Comparison of ENCODE assay signal across 9 mouse cellular contexts in the genomic region with DNA sequence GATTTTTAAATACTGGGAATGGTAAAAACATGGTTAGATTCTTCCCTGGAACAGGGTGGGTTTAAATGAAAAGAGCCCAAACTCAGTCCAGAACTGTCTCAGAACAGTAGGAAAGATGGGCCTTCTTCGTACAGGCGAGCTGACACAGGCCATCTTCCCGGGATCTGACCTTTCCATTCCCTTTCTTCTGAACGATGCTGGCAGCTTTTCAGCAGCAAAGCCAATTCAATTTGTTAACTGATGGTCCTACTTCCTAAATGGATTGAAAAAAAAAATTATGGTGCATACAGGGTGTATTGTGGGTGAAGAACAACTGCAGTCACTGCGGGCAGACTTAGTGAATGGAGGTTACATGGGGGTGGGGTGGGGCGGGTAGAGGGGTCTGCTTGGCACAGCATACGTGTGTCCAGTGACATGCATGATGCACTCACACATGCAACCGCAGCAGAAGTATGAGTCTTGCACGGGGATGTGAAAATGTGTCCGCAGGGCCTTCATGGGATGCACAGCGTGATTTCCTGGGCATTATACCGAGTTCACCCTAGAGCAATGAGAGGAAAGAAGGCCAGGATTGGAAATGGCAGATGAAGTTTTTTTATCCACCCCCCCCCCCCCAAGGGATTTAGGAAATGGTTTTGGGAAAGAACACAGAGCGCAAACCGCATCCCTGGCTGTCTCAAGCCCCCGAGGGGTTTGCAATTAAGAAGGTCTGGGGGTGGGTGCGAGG. TPM values are rescaled to one million over a fixed set of nuclear protein-coding genes. Genes with fewer than 3 reads are reported as not detected.
DNase-seq lines count a peak whose midpoint lies in the region; ATAC-seq and TF ChIP-seq lines count a peak whose summit lies in the region.
"Had no signal": no experiment of that assay in that cellular context is flagged by ENCODE, and none has a peak within 500 bp of the region (broad histone marks: within the 10 kb centered on the region; RNA-seq: fewer than 3 reads in every experiment).

No protein-coding gene starts in this region.

- H3K27ac ChIP-seq in thymus, adult 2 months (ENCODE audit: control insufficient read depth, insufficient read depth, low read length) = no peak overlapping the region
- H3K27ac ChIP-seq in limb, embryonic 14.5 days (replicated peaks; ENCODE audit: low read depth, low read length) = peak overlapping the region; percentile 73
- H3K27ac ChIP-seq in stomach, postnatal 0 days (replicated peaks) = no peak overlapping the region

- H3K4me1 ChIP-seq in thymus, adult 2 months (replicated peaks; ENCODE audit: control insufficient read depth, insufficient read depth, low read length) = peaks cover 9% of the 10 kb centered on the region
- H3K4me1 ChIP-seq in limb, embryonic 14.5 days (ENCODE audit: control insufficient read depth, insufficient read depth, low read length) = peaks cover 4% of the 10 kb centered on the region; the same call in 1 of the 2 replicates
- H3K4me1 ChIP-seq in stomach, postnatal 0 days (replicated peaks; ENCODE audit: control insufficient read depth, insufficient read depth) = no peaks in the 10 kb centered on the region; the same call in 1 of the 2 replicates

- peak; percentile 69 for DNase-seq in cerebellum, adult 9-10 months
- no peak for DNase-seq in cerebellum, postnatal 4 days (ENCODE audit: low spot score in 2 of 2)
- DNase-seq in thymus, adult 2 months = no peak
- DNase-seq in thymus, postnatal 36 days = no peak
- DNase-seq in limb, embryonic 14.5 days (ENCODE audit: low spot score) = no peak
- DNase-seq in stomach, postnatal 0 days (ENCODE audit: low spot score) = no peak
- no peak for DNase-seq in testis, postnatal 10 days (ENCODE audit: low spot score)
- no peak for DNase-seq in layer of hippocampus, adult 18-20 months (ENCODE audit: low spot score in 2 of 2)

- peak; percentile 4; the same call in 1 of the 2 replicates for ATAC-seq in limb, embryonic 14.5 days (ENCODE audit: low FRiP score, low read depth)
- 0 out of 2 replicates have a peak, but pooled peaks have one; percentile 4 for ATAC-seq in stomach, postnatal 0 days (ENCODE audit: low FRiP score, low TSS enrichment)

- peak overlapping the region; percentile 71 for H3K4me3 ChIP-seq in thymus, adult 2 months (ENCODE audit: control insufficient read depth, insufficient read depth, low read length)
- H3K4me3 ChIP-seq in limb, embryonic 14.5 days (replicated peaks; ENCODE audit: low read length) = peak overlapping the region; percentile 61
- H3K4me3 ChIP-seq in stomach, postnatal 0 days (ENCODE audit: low read depth, low read length) = peak overlapping the region; percentile 74

- no peak for TF ChIP-seq CTCF in thymus, adult 2 months (IDR thresholded peaks at IDR 0.05; ENCODE audit: borderline replicate concordance, control insufficient read depth, extremely low read depth, insufficient read depth, low read length, poor library complexity)
- TF ChIP-seq CTCF in stomach, postnatal 0 days (IDR thresholded peaks at IDR 0.05; ENCODE audit: low read depth) = no peak

- no peak for TF ChIP-seq EP300 in stomach, postnatal 0 days (optimal IDR thresholded peaks at IDR 0.05)

- H3K9ac ChIP-seq in limb, embryonic 14.5 days (ENCODE audit: low read depth, low read length, severe bottlenecking) = peak overlapping the region; percentile 59
- peak overlapping the region; percentile 72 for H3K9ac ChIP-seq in stomach, postnatal 0 days (ENCODE audit: low read length)

- H3K4me2 ChIP-seq in limb, embryonic 14.5 days (replicated peaks; ENCODE audit: low read depth, low read length, severe bottlenecking) = peak overlapping the region; percentile 89
- H3K4me2 ChIP-seq in stomach, postnatal 0 days (replicated peaks; ENCODE audit: low read depth) = peak overlapping the region; percentile 85

- 40% methylated on average over 16 of the region's 16 CpGs for WGBS in thymus, adult 2 months
- WGBS in limb, embryonic 14.5 days = 28% methylated on average over 16 of the region's 16 CpGs
- 25% methylated on average over 16 of the region's 16 CpGs for WGBS in stomach, postnatal 0 days

- H3K36me3 ChIP-seq in thymus, adult 2 months (ENCODE audit: control insufficient read depth, insufficient read depth, low read length) = no peaks in the 10 kb centered on the region
- H3K36me3 ChIP-seq in limb, embryonic 14.5 days (ENCODE audit: control insufficient read depth, insufficient read depth, low read length) = no peaks in the 10 kb centered on the region
- H3K36me3 ChIP-seq in stomach, postnatal 0 days (ENCODE audit: control insufficient read depth, insufficient read depth, low read length) = no peaks in the 10 kb centered on the region
- H3K36me3 ChIP-seq: G1E had no signal

- no peak for TF ChIP-seq POLR2A in thymus, adult 2 months (IDR thresholded peaks at IDR 0.05; ENCODE audit: control insufficient read depth, extremely low read depth, insufficient read depth, low read length, poor library complexity)
- TF ChIP-seq POLR2A in limb, embryonic 14.5 days (IDR thresholded peaks at IDR 0.05; ENCODE audit: borderline replicate concordance, extremely low read depth, insufficient read depth, insufficient read length) = no peak

- H3K9me3 ChIP-seq in limb, embryonic 14.5 days (ENCODE audit: control insufficient read depth, low read length) = no peaks in the 10 kb centered on the region
- H3K9me3 ChIP-seq in stomach, postnatal 0 days (ENCODE audit: control insufficient read depth, low read length) = no peaks in the 10 kb centered on the region
- H3K9me3 ChIP-seq: G1E had no signal

- no peaks in the 10 kb centered on the region for H3K27me3 ChIP-seq in thymus, adult 2 months (ENCODE audit: control insufficient read depth, insufficient read depth, low read length)
- H3K27me3 ChIP-seq in limb, embryonic 14.5 days (ENCODE audit: control insufficient read depth, insufficient read depth, low read length) = no peaks in the 10 kb centered on the region
- no peaks in the 10 kb centered on the region for H3K27me3 ChIP-seq in stomach, postnatal 0 days (ENCODE audit: control insufficient read depth, insufficient read depth, low read length)

RNA-seq across cellular contexts. Expression of a gene that starts 0.6 kb away (rescaled TPM):
- 9.6 and 10.6 TPM in 2 replicates for polyA plus RNA-seq in thymus, adult 2 months (2012; rRNA removed)
- polyA plus RNA-seq in limb, embryonic 14.5 days (2012; rRNA removed) = 5.7 and 10.9 TPM in 2 replicates
- polyA plus RNA-seq in limb, embryonic 14.5 days (2014; fragmentation: Nextera tagmentation; extraction: Ambion mirVana) = 6.4 and 7.9 TPM in 2 replicates
- 10.5 and 12.1 TPM in 2 replicates for polyA plus RNA-seq in stomach, postnatal 0 days (2015; fragmentation: Nextera tagmentation; extraction: Ambion mirVana)
- total RNA-seq in layer of hippocampus, adult 18-20 months (2021) = 100 to 1,000 TPM; 151 to 161 TPM
